Mouse (Mus musculus): Measurements from ENCODE around the gene Tpr. TPM values are rescaled to one million over a fixed set of nuclear protein-coding genes. Genes with fewer than 3 reads are reported as not detected.

Tpr gene
- polyA plus RNA-seq, 1 experiment: 245 TPM

DNA sequence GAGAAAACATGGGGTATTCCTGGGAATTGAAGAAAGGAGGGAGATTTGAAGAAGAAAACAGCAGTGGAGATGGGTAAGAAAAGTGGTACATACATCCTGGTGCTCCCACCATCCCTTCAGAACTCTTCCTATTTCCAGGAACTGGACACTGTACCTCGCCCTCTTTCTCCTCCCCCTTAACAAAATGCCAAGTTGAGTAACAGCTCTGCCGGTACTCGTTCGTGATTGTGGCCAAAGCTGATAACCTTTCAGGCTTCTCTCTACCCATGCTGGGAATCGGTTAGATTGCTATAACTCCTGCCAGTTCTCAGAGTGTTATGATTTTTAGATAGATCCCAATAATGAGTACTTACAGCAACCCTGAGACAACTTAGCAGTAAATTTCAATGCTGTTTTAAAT, 66.3 kb downstream of the Tpr start:
- TF ChIP-seq POLR2A (IDR thresholded peaks at IDR 0.05; ENCODE audit: low read depth, low read length) (no peak), CTCF (IDR thresholded peaks at IDR 0.05; ENCODE audit: borderline replicate concordance, insufficient read depth, low read length) (no peak)
- no peak overlapping the region for H3K4me3 ChIP-seq (ENCODE audit: insufficient read depth, low read length)
- H3K27ac ChIP-seq (ENCODE audit: insufficient read depth, low read length): no peak overlapping the region
- no peaks in the 10 kb centered on the region for H3K4me1 ChIP-seq (ENCODE audit: control insufficient read depth, insufficient read depth, low read length)

DNA sequence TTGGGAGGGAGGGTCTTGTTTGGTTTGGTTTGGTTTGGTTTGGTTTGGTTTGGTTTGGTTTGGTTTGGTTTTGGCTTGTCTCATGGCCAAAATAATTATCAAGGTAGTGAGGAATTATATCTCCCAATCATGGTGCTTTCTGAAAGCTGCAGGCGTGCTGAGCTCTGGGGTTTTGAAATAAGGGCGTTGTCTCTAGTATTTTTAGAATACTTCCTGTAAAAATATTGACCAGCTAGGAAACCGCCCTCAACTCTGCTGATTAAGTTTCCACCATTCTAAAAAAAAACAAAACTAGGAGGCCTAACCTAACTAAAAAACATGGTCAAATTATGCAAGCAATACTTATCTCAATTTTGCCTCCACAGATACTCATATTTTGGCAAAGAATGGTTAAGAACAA, 67.0 kb downstream of the Tpr start:
- no peak overlapping the region for H3K4me3 ChIP-seq (ENCODE audit: insufficient read depth, low read length)
- no peak overlapping the region for H3K27ac ChIP-seq (ENCODE audit: insufficient read depth, low read length)
- TF ChIP-seq POLR2A (IDR thresholded peaks at IDR 0.05; ENCODE audit: low read depth, low read length) (no peak), CTCF (IDR thresholded peaks at IDR 0.05; ENCODE audit: borderline replicate concordance, insufficient read depth, low read length) (no peak)
- H3K4me1 ChIP-seq (ENCODE audit: control insufficient read depth, insufficient read depth, low read length): no peaks in the 10 kb centered on the region

DNA sequence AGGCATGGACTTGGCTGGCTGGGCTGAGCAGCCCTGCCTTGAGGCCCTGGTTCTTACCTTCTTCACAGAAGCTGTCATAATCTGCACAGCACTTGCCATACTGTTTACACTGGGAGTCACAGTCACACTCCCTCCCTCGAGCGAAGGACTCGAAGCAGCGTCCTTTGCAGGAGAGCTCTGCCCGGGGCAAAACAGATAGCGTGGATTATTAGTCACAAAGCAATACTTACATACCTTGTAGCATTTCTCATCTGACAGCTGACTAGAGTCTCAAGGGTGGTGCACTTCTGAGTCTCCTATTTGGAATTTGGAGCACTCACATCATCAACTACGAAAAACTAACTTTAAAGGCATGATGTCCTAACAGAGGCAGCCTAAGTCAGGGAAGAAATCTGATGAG, 68.0 kb downstream of the Tpr start:
- TF ChIP-seq POLR2A (IDR thresholded peaks at IDR 0.05; ENCODE audit: low read depth, low read length): no peak
- no peak for TF ChIP-seq CTCF (IDR thresholded peaks at IDR 0.05; ENCODE audit: borderline replicate concordance, insufficient read depth, low read length)
- Histone ChIP-seq H3K4me3 (ENCODE audit: insufficient read depth, low read length) (no peak overlapping the region), H3K4me1 (ENCODE audit: control insufficient read depth, insufficient read depth, low read length) (no peaks in the 10 kb centered on the region), H3K27ac (ENCODE audit: insufficient read depth, low read length) (no peak overlapping the region)

DNA sequence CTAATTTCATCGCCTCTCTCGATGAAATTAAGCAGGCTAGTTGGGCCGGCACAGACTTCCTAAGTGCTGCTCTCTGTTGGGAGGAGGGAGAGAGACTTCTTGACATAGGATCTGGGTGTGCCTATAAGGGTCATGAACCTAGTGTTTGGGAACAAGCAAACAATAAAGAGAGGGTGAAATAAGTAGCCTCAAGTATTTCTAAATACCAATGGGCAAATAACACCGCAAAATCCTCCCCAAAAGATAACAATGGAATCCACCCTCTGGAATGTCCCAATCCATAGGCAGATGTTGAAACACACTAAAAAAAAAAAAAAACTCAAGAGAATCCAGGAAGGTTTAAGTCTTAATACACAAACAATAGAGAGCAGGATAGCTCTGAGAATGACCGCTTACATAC, 70.4 kb downstream of the Tpr start:
- no peak overlapping the region for H3K4me3 ChIP-seq (ENCODE audit: insufficient read depth, low read length)
- no peaks in the 10 kb centered on the region for H3K4me1 ChIP-seq (ENCODE audit: control insufficient read depth, insufficient read depth, low read length)
- no peak for TF ChIP-seq POLR2A (IDR thresholded peaks at IDR 0.05; ENCODE audit: low read depth, low read length)
- no peak for TF ChIP-seq CTCF (IDR thresholded peaks at IDR 0.05; ENCODE audit: borderline replicate concordance, insufficient read depth, low read length)
- no peak overlapping the region for H3K27ac ChIP-seq (ENCODE audit: insufficient read depth, low read length)

DNA sequence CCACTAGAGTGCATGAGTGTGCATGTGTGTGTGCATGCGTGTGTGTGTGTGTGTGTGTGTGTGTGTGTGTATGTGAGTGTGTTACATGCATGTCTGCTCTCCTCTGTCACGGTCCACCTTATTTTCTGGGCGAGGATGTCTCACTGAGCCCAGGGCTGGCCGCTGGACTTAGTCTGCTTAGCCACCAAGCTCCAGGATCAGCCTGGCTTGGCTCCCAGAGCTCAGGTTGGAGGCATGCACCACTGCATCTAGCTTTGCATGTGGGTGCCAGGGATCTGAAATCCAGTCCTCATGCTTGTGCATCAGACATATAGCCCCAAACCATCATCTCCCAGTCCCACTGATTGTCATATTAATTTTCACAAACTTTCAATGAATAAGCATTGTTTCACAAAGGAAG, 71.1 kb downstream of the Tpr start:
- Histone ChIP-seq H3K4me1 (ENCODE audit: control insufficient read depth, insufficient read depth, low read length) (no peaks in the 10 kb centered on the region), H3K27ac (ENCODE audit: insufficient read depth, low read length) (no peak overlapping the region), H3K4me3 (ENCODE audit: insufficient read depth, low read length) (no peak overlapping the region)
- TF ChIP-seq CTCF (IDR thresholded peaks at IDR 0.05; ENCODE audit: borderline replicate concordance, insufficient read depth, low read length): no peak
- TF ChIP-seq POLR2A (IDR thresholded peaks at IDR 0.05; ENCODE audit: low read depth, low read length): no peak

DNA sequence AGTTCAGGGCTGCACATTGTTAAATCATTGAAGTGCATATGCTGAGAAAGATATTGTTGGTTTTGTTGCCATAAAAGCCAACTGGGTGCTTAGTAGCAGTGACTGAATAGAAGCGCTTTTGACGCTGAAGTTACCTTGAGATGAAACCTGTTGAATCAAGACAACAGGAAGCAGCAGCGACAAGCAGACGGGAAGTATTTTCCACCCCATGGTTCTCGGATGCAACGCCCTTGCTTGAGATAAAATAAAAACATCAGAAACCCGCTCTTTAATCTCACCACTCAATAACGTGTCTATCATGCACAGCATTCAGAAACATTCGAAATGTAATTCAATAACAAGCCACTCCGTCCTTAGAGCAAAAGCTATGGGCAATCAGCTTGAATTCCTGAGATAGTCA, 72.7 kb downstream of the Tpr start:
- H3K27ac ChIP-seq (ENCODE audit: insufficient read depth, low read length): no peak overlapping the region
- H3K4me3 ChIP-seq (ENCODE audit: insufficient read depth, low read length): no peak overlapping the region
- no peak for TF ChIP-seq CTCF (IDR thresholded peaks at IDR 0.05; ENCODE audit: borderline replicate concordance, insufficient read depth, low read length)
- no peak for TF ChIP-seq POLR2A (IDR thresholded peaks at IDR 0.05; ENCODE audit: low read depth, low read length)
- no peaks in the 10 kb centered on the region for H3K4me1 ChIP-seq (ENCODE audit: control insufficient read depth, insufficient read depth, low read length)

DNA sequence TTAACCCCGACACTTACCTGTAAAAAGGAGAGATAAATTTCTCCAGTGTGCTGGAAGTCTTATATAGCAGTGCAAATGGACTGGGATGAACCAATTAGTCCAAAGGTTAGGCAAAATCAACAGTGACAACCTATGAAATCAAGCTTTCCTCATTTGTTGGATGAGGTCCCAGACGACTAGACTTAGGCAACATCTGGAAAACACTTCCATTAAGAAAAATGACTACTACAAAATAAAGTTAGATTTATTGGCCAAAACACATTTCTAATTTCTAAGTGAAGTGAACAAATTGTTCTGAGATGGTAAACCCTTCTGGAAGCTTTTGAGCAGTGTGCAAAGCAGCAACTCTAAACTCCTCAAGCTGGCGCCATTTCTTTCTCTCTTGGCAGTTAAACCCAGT, 73.5 kb downstream of the Tpr start, which contains the start of gene Prg4:
Gene Prg4 (minus strand): TSS at position 34 of the 400 bp plus-strand sequence.
- H3K4me1 ChIP-seq (ENCODE audit: control insufficient read depth, insufficient read depth, low read length): no peaks in the 10 kb centered on the region
- no peak for TF ChIP-seq CTCF (IDR thresholded peaks at IDR 0.05; ENCODE audit: borderline replicate concordance, insufficient read depth, low read length)
- TF ChIP-seq POLR2A (IDR thresholded peaks at IDR 0.05; ENCODE audit: low read depth, low read length): no peak

DNA sequence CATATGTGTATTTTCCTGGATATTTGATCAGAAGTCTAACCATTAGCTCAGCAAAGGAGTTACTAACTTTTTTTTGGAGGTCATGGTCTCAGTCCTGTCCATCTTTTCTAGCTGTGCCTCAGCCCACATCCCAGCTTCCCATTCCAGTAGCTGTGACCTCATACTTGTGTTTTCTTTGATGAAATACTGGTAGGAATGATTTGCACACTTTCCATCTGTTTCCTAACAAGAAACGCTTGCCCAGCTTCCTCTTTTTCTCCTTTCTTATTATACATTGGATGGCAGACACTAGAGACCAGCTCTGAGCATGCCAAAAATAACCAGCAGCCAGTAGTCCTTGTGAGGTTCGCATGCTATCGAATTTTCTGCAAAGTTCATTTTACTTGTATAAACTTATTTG, 77.4 kb downstream of the Tpr start:
- H3K27ac ChIP-seq (ENCODE audit: insufficient read depth, low read length): no peak overlapping the region
- H3K4me1 ChIP-seq (ENCODE audit: control insufficient read depth, insufficient read depth, low read length): no peaks in the 10 kb centered on the region
- H3K4me3 ChIP-seq (ENCODE audit: insufficient read depth, low read length): no peak overlapping the region
- TF ChIP-seq POLR2A (IDR thresholded peaks at IDR 0.05; ENCODE audit: low read depth, low read length) (no peak), CTCF (IDR thresholded peaks at IDR 0.05; ENCODE audit: borderline replicate concordance, insufficient read depth, low read length) (no peak)

More for the DNA sequence above, 73.5 kb downstream of the Tpr start, which contains the start of gene Prg4:
- Histone ChIP-seq H3K4me3 (ENCODE audit: insufficient read depth, low read length) (no peak within 1 kb of the TSS), H3K27ac (ENCODE audit: insufficient read depth, low read length) (no peak within 1 kb of the TSS)

DNA sequence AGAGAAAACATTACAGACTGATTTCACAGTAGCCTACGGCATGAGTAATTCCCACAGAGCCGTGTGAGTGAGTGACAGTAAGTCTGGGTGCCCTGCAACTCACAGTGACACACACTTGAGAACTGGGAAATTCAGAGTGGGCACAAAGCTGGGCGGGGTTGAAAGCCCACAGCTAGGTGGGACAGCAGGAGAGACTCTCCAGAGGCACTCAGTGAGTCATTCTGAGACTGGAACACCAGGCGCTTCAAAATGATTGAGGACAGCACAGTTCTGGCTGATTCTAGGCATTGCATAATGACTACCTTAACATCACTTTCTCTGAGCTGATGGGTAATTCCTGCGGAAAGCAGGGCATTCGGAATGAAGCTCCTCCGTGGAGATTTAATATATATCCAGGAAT, 79.9 kb downstream of the Tpr start:
- Histone ChIP-seq H3K4me1 (ENCODE audit: control insufficient read depth, insufficient read depth, low read length) (no peaks in the 10 kb centered on the region), H3K27ac (ENCODE audit: insufficient read depth, low read length) (no peak overlapping the region), H3K4me3 (ENCODE audit: insufficient read depth, low read length) (no peak overlapping the region)
- TF ChIP-seq CTCF (IDR thresholded peaks at IDR 0.05; ENCODE audit: borderline replicate concordance, insufficient read depth, low read length) (no peak), POLR2A (IDR thresholded peaks at IDR 0.05; ENCODE audit: low read depth, low read length) (no peak)

DNA sequence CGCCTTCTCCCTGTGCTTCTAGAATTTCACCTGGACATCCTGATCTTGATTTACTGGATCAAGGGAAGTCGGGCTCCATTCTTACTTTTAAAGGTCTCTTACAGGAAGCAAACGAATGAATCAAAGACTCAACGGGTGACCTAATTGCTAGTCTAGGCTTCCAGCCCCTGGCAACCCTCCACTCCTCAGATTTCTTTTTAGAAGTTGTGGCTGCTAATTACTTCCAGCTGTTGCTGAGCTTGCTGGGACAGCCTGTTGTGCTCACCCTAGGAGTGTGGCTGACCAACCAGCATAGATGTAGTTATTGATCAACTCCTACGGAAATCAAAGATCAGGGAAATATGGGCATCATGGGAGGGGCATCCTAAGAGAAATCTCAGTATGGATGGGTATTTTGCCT, 88.0 kb downstream of the Tpr start:
- H3K27ac ChIP-seq (ENCODE audit: insufficient read depth, low read length): peak overlapping the region; percentile 78
- no peak overlapping the region for H3K4me3 ChIP-seq (ENCODE audit: insufficient read depth, low read length)
- TF ChIP-seq CTCF (IDR thresholded peaks at IDR 0.05; ENCODE audit: borderline replicate concordance, insufficient read depth, low read length) (no peak), POLR2A (IDR thresholded peaks at IDR 0.05; ENCODE audit: low read depth, low read length) (no peak)
- peaks cover 4% of the 10 kb centered on the region for H3K4me1 ChIP-seq (ENCODE audit: control insufficient read depth, insufficient read depth, low read length)

DNA sequence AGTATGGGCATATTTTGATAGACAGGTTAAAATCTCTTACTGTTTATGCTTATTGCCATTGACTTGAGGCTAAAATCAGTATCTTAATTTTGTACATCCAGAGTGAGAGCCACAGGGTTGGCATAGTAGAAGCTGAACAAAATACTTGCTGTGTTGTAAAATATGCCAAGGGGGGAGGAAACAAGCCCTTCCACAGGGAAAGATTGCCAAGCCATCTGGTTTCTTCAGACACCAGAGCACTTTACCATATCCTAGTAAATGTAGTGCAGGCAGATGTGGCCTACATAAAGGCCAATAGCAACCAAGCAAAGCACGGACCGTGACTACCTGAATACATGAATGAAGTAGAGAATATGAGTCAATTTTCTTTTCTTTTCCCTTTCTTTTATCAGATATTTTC, 96.5 kb downstream of the Tpr start:
- H3K4me3 ChIP-seq (ENCODE audit: insufficient read depth, low read length): no peak overlapping the region
- TF ChIP-seq POLR2A (IDR thresholded peaks at IDR 0.05; ENCODE audit: low read depth, low read length) (no peak), CTCF (IDR thresholded peaks at IDR 0.05; ENCODE audit: borderline replicate concordance, insufficient read depth, low read length) (no peak)
- H3K4me1 ChIP-seq (ENCODE audit: control insufficient read depth, insufficient read depth, low read length): peaks cover 13% of the 10 kb centered on the region
- H3K27ac ChIP-seq (ENCODE audit: insufficient read depth, low read length): peak overlapping the region; percentile 40; the same call in 1 of the 2 replicates

Measured in embryonic fibroblast, embryonic 13.5 days (primary cell).